Mouse (Mus musculus) brain, embryonic 14.5 days (tissue): ENCODE results near the gene Hnf1a.

Experiments used
- CTCF ChIP-seq: fragments of 200-500 bp; IDR thresholded peaks from 2 replicates; pipeline ENCODE4 v1.5.1; 2012; ENCODE audit warnings: inconsistent platforms, mild to moderate bottlenecking, moderate library complexity, borderline replicate concordance; ENCODE audit not compliant: insufficient read depth, insufficient read length; ENCODE audit errors: extremely low read depth
- POLR2A ChIP-seq: fragments of 200-500 bp; IDR thresholded peaks from 2 replicates; pipeline ENCODE4 v1.6.1; 2012; ENCODE audit warnings: mild to moderate bottlenecking, inconsistent platforms, borderline replicate concordance; ENCODE audit not compliant: poor library complexity, insufficient read depth, insufficient read length, severe bottlenecking; ENCODE audit errors: extremely low read depth

- no peak for TF ChIP-seq CTCF
- no peak for TF ChIP-seq POLR2A
Measured at GRCm38 (mm10) chr5:114964315-114964966, 6.5 kb downstream of the Hnf1a start.
